Mouse (Mus musculus): Measurements from ENCODE around the gene Adk. TPM values are rescaled to one million over a fixed set of nuclear protein-coding genes. Genes with fewer than 3 reads are reported as not detected.

The Adk gene
- polyA plus RNA-seq, 1 experiment from 2014 or later: 223 TPM

- Histone ChIP-seq H3K4me2 (no peak overlapping the region; the same call in 1 of the 2 replicates), H3K4me1 (replicated peaks) (peaks cover 16% of the 10 kb centered on the region; the same call in 1 of the 2 replicates), H3K4me3 (no peak overlapping the region), H3K9me3 (replicated peaks) (no peaks in the 10 kb centered on the region), H3K27me3 (no peaks in the 10 kb centered on the region), H3K9ac (no peak overlapping the region), H3K36me3 (no peaks in the 10 kb centered on the region), H3K27ac (peak overlapping the region; percentile 45)
- no peak; the same call in 1 of the 2 replicates for ATAC-seq (replicated peaks; ENCODE audit: insufficient number of reproducible peaks, insufficient read depth, low FRiP score, low read depth)
- WGBS: 35% methylated on average over 8 of the region's 8 CpGs
These were observed 13.3 kb downstream of the Adk start for GRCm38 (mm10) chr14:21065490-21066162.

DNA sequence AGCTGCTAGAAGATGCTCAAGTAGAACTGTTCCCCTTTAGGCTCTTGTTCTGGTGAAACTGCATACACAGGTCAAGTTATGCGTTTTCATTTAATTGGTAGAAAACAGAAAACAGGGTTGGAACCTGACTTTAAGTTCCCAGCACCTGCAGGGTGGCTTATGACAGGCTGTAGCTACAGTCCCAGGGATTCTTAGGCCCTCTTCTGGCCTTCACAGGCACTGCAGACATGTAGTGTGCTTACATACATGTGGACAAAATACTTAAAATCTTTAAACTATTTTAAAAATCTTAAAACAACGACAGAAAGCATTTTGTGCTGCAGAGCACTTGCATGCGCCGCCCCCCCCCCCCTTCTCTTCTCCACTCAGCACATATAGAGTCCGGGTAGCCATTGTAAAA lies 17.2 kb downstream of the Adk start:
- no peak overlapping the region for H3K27ac ChIP-seq
- H3K9me3 ChIP-seq (replicated peaks): no peaks in the 10 kb centered on the region
- no peak overlapping the region for H3K4me3 ChIP-seq
- no peak overlapping the region for H3K9ac ChIP-seq
- H3K36me3 ChIP-seq: no peaks in the 10 kb centered on the region
- 83% methylated on average over 5 of the region's 5 CpGs for WGBS
- no peak overlapping the region for H3K4me2 ChIP-seq
- H3K4me1 ChIP-seq (replicated peaks): peaks cover 21% of the 10 kb centered on the region
- ATAC-seq (replicated peaks; ENCODE audit: insufficient number of reproducible peaks, insufficient read depth, low FRiP score, low read depth): no peak
- H3K27me3 ChIP-seq: no peaks in the 10 kb centered on the region

GRCm38 (mm10) chr14:21073981-21074380 lies 21.6 kb downstream of the Adk start:
- WGBS: 23% methylated on average over 3 of the region's 3 CpGs
- Histone ChIP-seq H3K4me2 (0 out of 2 replicates have a peak overlapping the region, but pooled peaks have one; percentile 3), H3K27me3 (no peaks in the 10 kb centered on the region), H3K4me1 (replicated peaks) (peaks cover 33% of the 10 kb centered on the region), H3K36me3 (no peaks in the 10 kb centered on the region), H3K4me3 (no peak overlapping the region), H3K9me3 (replicated peaks) (no peaks in the 10 kb centered on the region), H3K9ac (no peak overlapping the region), H3K27ac (peak overlapping the region; percentile 46)
- ATAC-seq (replicated peaks; ENCODE audit: insufficient number of reproducible peaks, insufficient read depth, low FRiP score, low read depth): no peak

DNA sequence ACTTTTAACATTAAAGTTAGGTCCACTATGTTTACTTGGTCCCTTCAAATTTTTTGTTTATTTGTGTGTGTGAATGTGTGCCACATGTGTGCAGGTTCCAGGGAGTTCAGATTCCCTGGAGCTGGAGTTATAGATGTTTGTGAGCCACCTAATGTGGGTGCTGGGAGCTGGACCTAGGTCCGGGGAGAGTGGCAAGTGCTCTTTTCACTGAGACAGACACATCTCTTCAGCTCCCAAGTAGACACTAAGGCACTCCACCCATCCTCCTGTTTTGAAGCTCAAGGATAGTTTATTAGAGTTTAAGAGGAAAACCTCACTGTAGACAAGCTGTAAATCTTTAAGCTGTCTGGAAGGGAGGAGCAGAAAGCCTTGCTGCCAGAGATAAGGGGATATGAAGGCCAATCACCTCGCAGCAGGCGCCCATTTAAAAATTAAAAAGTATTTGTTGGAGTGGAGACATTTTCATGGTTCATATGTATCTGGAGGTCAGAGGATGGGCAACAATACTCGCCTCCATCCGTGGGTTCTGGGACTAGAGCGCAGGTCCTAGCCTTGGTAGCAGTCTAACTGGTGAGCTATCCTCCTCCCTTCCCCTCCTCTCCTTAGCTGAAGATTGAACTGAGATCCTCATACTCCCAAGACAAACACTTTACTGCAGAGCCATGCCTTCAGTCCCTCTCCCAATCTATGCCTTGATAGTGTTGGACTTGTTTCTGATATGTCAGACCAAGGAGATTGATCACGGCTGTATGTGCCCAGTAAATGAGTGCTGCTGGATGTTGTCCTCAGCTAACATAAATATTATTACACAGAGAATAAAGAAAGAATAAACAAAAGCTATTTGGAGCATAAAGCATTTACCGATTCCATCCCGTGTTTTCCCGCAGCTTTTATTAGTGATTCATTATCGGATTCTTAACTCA lies 22.3 kb downstream of the Adk start:
- ATAC-seq (replicated peaks; ENCODE audit: insufficient number of reproducible peaks, insufficient read depth, low FRiP score, low read depth): no peak
- Histone ChIP-seq H3K27me3 (no peaks in the 10 kb centered on the region), H3K9ac (no peak overlapping the region), H3K9me3 (replicated peaks) (no peaks in the 10 kb centered on the region), H3K4me3 (peak overlapping the region; percentile 79), H3K4me2 (peak overlapping the region; percentile 87), H3K36me3 (no peaks in the 10 kb centered on the region), H3K4me1 (replicated peaks) (peaks cover 37% of the 10 kb centered on the region), H3K27ac (peak overlapping the region; percentile 93)
- WGBS: 48% methylated on average over 11 of the region's 11 CpGs

GRCm38 (mm10) chr14:21075751-21076500 lies 23.6 kb downstream of the Adk start:
- H3K27me3 ChIP-seq: no peaks in the 10 kb centered on the region
- H3K4me2 ChIP-seq: peak overlapping the region; percentile 87
- peaks cover 36% of the 10 kb centered on the region for H3K4me1 ChIP-seq (replicated peaks)
- peak; percentile 99 for ATAC-seq (replicated peaks; ENCODE audit: insufficient number of reproducible peaks, insufficient read depth, low FRiP score, low read depth)
- H3K4me3 ChIP-seq: peak overlapping the region; percentile 79
- peak overlapping the region; percentile 93 for H3K27ac ChIP-seq
- H3K9me3 ChIP-seq (replicated peaks): no peaks in the 10 kb centered on the region
- no peaks in the 10 kb centered on the region for H3K36me3 ChIP-seq
- WGBS: 0% methylated on average over 53 of the region's 59 CpGs
- peak overlapping the region; percentile 81 for H3K9ac ChIP-seq

DNA sequence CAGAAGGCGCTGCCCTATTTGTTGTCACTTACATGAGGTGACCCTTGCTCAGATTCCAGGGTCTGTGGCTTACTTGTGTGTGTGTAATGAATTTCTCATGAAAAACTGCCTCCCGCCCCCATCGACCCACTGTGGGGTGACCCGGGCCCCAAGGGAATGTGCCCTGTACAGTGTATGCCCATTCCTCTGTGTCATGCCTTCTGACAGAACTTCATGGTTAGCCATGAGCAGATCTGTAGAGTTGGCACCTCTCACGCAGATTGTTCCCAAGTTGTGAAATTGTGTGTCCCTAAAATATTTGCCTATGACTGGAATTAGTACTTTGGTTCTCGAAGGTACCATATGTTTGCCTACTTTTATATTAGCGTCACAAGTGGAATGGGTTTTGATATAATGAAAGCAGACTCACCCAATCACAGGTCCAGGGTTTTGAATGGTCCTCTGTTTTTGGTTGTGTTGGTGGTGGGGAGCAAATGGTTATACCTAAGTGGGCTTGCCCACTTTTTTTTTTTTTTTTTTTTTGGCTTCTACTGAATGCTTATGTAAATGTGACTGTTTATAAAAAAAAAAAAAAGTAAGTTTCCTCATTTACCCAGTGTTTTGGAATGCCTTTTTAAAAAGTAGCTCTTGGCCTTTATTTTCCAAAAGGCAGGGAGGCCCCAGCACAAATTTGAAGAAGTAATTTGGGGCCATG lies 24.3 kb downstream of the Adk start:
- 30% methylated on average over 7 of the region's 7 CpGs for WGBS

DNA sequence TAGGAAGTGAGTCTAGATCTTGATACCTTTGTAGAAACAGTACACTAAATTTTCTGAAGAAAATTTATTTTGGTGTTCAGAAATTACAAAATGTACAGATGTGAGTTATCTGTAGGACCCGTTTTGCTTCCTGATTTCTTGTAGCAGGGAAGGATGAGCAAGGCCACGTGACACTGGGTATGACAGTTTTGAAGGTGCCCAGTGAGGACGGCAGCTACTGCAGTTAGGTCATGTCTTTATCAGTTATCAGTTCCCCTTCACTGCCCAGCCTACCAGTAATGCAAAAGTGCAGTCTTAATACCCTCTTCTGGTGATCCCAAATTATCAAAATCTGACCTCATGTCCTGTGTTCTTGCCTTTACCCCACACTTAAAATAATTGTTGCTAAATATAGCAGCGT lies 25.6 kb downstream of the Adk start:
- H3K4me1 ChIP-seq (replicated peaks): peaks cover 45% of the 10 kb centered on the region
- no peak overlapping the region for H3K9ac ChIP-seq
- H3K27me3 ChIP-seq: no peaks in the 10 kb centered on the region
- H3K4me3 ChIP-seq: peak overlapping the region; percentile 17; the same call in 1 of the 2 replicates
- WGBS: 30% methylated on average over 4 of the region's 4 CpGs
- H3K9me3 ChIP-seq (replicated peaks): no peaks in the 10 kb centered on the region
- ATAC-seq (replicated peaks; ENCODE audit: insufficient number of reproducible peaks, insufficient read depth, low FRiP score, low read depth): no peak
- H3K4me2 ChIP-seq: peak overlapping the region; percentile 87
- H3K27ac ChIP-seq: peak overlapping the region; percentile 63
- no peaks in the 10 kb centered on the region for H3K36me3 ChIP-seq

More for the DNA sequence above, 24.3 kb downstream of the Adk start:
- H3K4me1 ChIP-seq (replicated peaks): peaks cover 36% of the 10 kb centered on the region
- peak overlapping the region; percentile 87 for H3K4me2 ChIP-seq
- no peaks in the 10 kb centered on the region for H3K9me3 ChIP-seq (replicated peaks)
- no peaks in the 10 kb centered on the region for H3K36me3 ChIP-seq
- H3K9ac ChIP-seq: peak overlapping the region; percentile 81
- H3K27me3 ChIP-seq: no peaks in the 10 kb centered on the region
- H3K27ac ChIP-seq: peak overlapping the region; percentile 93
- peak; percentile 1; the same call in 1 of the 2 replicates for ATAC-seq (replicated peaks; ENCODE audit: insufficient number of reproducible peaks, insufficient read depth, low FRiP score, low read depth)
- peak overlapping the region; percentile 79 for H3K4me3 ChIP-seq

GRCm38 (mm10) chr14:21078511-21078910 lies 26.1 kb downstream of the Adk start:
- no peaks in the 10 kb centered on the region for H3K27me3 ChIP-seq
- H3K9ac ChIP-seq: no peak overlapping the region
- H3K27ac ChIP-seq: peak overlapping the region; percentile 63
- H3K36me3 ChIP-seq: no peaks in the 10 kb centered on the region
- no peaks in the 10 kb centered on the region for H3K9me3 ChIP-seq (replicated peaks)
- peak overlapping the region; percentile 87 for H3K4me2 ChIP-seq
- H3K4me1 ChIP-seq (replicated peaks): peaks cover 51% of the 10 kb centered on the region
- ATAC-seq (replicated peaks; ENCODE audit: insufficient number of reproducible peaks, insufficient read depth, low FRiP score, low read depth): no peak
- H3K4me3 ChIP-seq: no peak overlapping the region

- no peak for ATAC-seq (replicated peaks; ENCODE audit: insufficient number of reproducible peaks, insufficient read depth, low FRiP score, low read depth)
- peak overlapping the region; percentile 6; the same call in 1 of the 2 replicates for H3K4me2 ChIP-seq
- peaks cover 52% of the 10 kb centered on the region for H3K4me1 ChIP-seq (replicated peaks)
- H3K27ac ChIP-seq: peak overlapping the region; percentile 57; the same call in 1 of the 2 replicates
- no peaks in the 10 kb centered on the region for H3K36me3 ChIP-seq
- H3K27me3 ChIP-seq: no peaks in the 10 kb centered on the region
- no peaks in the 10 kb centered on the region for H3K9me3 ChIP-seq (replicated peaks)
- no peak overlapping the region for H3K4me3 ChIP-seq
- WGBS: 26% methylated on average over 1 of the region's 1 CpGs
- H3K9ac ChIP-seq: no peak overlapping the region
These were observed 30.4 kb downstream of the Adk start for GRCm38 (mm10) chr14:21082823-21083222.

GRCm38 (mm10) chr14:21085666-21086065 lies 33.3 kb downstream of the Adk start:
- H3K27ac ChIP-seq: peak overlapping the region; percentile 87
- no peak overlapping the region for H3K4me2 ChIP-seq
- ATAC-seq (replicated peaks; ENCODE audit: insufficient number of reproducible peaks, insufficient read depth, low FRiP score, low read depth): no peak
- no peak overlapping the region for H3K9ac ChIP-seq
- 64% methylated on average over 5 of the region's 5 CpGs for WGBS
- no peaks in the 10 kb centered on the region for H3K27me3 ChIP-seq
- no peaks in the 10 kb centered on the region for H3K36me3 ChIP-seq
- no peaks in the 10 kb centered on the region for H3K9me3 ChIP-seq (replicated peaks)
- H3K4me1 ChIP-seq (replicated peaks): peaks cover 61% of the 10 kb centered on the region
- no peak overlapping the region for H3K4me3 ChIP-seq

Data from heart, embryonic 15.5 days (tissue).